ENCODE assay signal across 9 mouse cellular contexts in the genomic region with DNA sequence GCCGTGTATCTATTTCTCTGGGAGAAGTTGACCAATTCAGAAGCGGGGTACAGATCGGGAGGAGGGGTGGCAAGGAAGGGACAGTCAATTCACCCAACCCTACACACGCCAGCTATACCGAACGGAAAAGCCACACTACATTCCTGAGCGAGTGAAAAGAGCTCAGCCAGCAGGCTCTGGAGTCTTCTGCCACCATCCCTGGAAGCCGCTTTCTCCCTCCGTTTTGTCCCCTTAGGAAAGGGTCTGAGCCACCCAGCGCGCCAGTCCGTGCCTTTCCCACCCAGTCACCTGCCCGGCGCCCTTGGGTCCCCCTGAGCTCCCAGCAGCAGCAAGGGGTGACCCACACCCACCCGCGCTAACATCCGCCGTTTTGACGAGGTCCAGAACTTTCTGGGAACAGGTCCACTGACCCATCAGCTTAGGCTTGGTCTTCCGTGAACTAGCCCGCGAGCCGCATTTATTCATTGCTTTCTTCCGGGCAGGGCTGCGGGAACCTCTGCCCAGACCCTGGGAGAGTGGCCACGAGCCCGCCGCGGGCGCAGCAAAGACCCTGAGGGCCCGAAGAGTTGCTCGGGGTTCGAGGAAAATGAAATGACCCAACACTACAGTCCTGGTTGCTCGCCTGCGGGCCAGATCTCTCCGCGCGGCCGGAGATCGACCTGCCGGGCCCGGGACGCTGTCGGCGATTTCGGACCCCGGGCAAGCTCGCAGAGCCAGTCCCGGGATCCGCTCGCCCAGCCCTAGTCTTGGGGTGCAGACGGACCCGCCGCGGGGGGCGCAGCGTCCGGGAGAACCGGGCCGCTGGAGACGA. TPM values are rescaled to one million over a fixed set of nuclear protein-coding genes. Genes with fewer than 3 reads are reported as not detected.
DNase-seq lines count a peak whose midpoint lies in the region; ATAC-seq lines count a peak whose summit lies in the region.
"Had no signal": no experiment of that assay in that cellular context is flagged by ENCODE, and none has a peak within 500 bp of the region (broad histone marks: within the 10 kb centered on the region; RNA-seq: fewer than 3 reads in every experiment).

No protein-coding gene starts in this region.

- intact Hi-C loops in heart, postnatal 10 days (cut with DNase I): no loop called here

- peaks cover 97% of the 10 kb centered on the region for H3K27me3 ChIP-seq in heart, embryonic 14.5 days (ENCODE audit: control insufficient read depth, insufficient read depth, low read length)
- H3K27me3 ChIP-seq in embryonic facial prominence, embryonic 12.5 days: peaks cover 97% of the 10 kb centered on the region
- H3K27me3 ChIP-seq in neural tube, embryonic 15.5 days (replicated peaks): 0 out of 2 replicates have a peak, but pooled peaks cover 8% of the 10 kb centered on the region

- H3K36me3 ChIP-seq in heart, embryonic 14.5 days (ENCODE audit: control insufficient read depth, insufficient read depth, low read length): no peaks in the 10 kb centered on the region
- H3K36me3 ChIP-seq in embryonic facial prominence, embryonic 12.5 days: no peaks in the 10 kb centered on the region
- no peaks in the 10 kb centered on the region for H3K36me3 ChIP-seq in neural tube, embryonic 15.5 days

- peak overlapping the region; percentile 62 for H3K4me2 ChIP-seq in heart, embryonic 14.5 days (ENCODE audit: low read length)
- peak overlapping the region; percentile 44 for H3K4me2 ChIP-seq in embryonic facial prominence, embryonic 12.5 days (replicated peaks)
- peak overlapping the region; percentile 83 for H3K4me2 ChIP-seq in neural tube, embryonic 15.5 days

- H3K27ac ChIP-seq in heart, embryonic 14.5 days (replicated peaks in 1 of 2; ENCODE audit: control insufficient read depth in 1 of 2, insufficient read depth in 1 of 2, low read depth in 2 of 2, low read length in 2 of 2): no peak overlapping the region
- no peak overlapping the region for H3K27ac ChIP-seq in embryonic facial prominence, embryonic 12.5 days
- peak overlapping the region; percentile 98 for H3K27ac ChIP-seq in neural tube, embryonic 15.5 days (replicated peaks)

- peak overlapping the region; percentile 25 to 39 for H3K4me3 ChIP-seq in heart, embryonic 14.5 days (ENCODE audit: control insufficient read depth in 1 of 2, insufficient read depth in 1 of 2, low read depth in 1 of 2, low read length in 2 of 2)
- peak overlapping the region; percentile 24 for H3K4me3 ChIP-seq in embryonic facial prominence, embryonic 12.5 days
- peak overlapping the region; percentile 51 for H3K4me3 ChIP-seq in neural tube, embryonic 15.5 days (replicated peaks)

- H3K9ac ChIP-seq in heart, embryonic 14.5 days (ENCODE audit: low read length): peak overlapping the region; percentile 34
- H3K9ac ChIP-seq in embryonic facial prominence, embryonic 12.5 days: peak overlapping the region; percentile 38
- peak overlapping the region; percentile 80 for H3K9ac ChIP-seq in neural tube, embryonic 15.5 days (replicated peaks)

- DNase-seq in heart, postnatal 10 days: no peak
- DNase-seq in Muller cell, postnatal 12 days (ENCODE audit: inconsistent ontology term): peak; percentile 70
- peak; percentile 20 for DNase-seq in kidney, postnatal 10 days
- no peak for DNase-seq in adrenal gland, postnatal 4 days (ENCODE audit: low spot score in 2 of 2)

- no peaks in the 10 kb centered on the region for H3K9me3 ChIP-seq in heart, embryonic 14.5 days (ENCODE audit: control insufficient read depth, low read length)
- no peaks in the 10 kb centered on the region for H3K9me3 ChIP-seq in embryonic facial prominence, embryonic 12.5 days
- H3K9me3 ChIP-seq in neural tube, embryonic 15.5 days (replicated peaks): no peaks in the 10 kb centered on the region

- no peak for ATAC-seq in heart, embryonic 14.5 days (ENCODE audit: insufficient number of reproducible peaks, insufficient read depth, low FRiP score, low read depth)
- ATAC-seq in embryonic facial prominence, embryonic 12.5 days (ENCODE audit: insufficient number of reproducible peaks, insufficient read depth, low FRiP score, low TSS enrichment): no peak
- ATAC-seq in neural tube, embryonic 15.5 days (ENCODE audit: low FRiP score): no peak; the same call in 1 of the 2 replicates
- ATAC-seq in megakaryocyte progenitor cell, adult 5-6 weeks (replicated peaks; ENCODE audit: poor library complexity): no peak

- H3K4me1 ChIP-seq in heart, embryonic 14.5 days (ENCODE audit: control insufficient read depth in 2 of 2, insufficient read depth in 2 of 2, low read length in 2 of 2): peaks cover 0 to 10% of the 10 kb centered on the region in 2 experiments; a peak in 3 of 4 replicates
- 0 out of 2 replicates have a peak, but pooled peaks cover 9% of the 10 kb centered on the region for H3K4me1 ChIP-seq in embryonic facial prominence, embryonic 12.5 days
- H3K4me1 ChIP-seq in neural tube, embryonic 15.5 days: peaks cover 65% of the 10 kb centered on the region

- under 1% methylated on average over 59 of the region's 61 CpGs for WGBS in heart, embryonic 14.5 days
- under 1% methylated on average over 61 of the region's 61 CpGs for WGBS in embryonic facial prominence, embryonic 12.5 days
- WGBS in neural tube, embryonic 15.5 days: under 1% methylated on average over 61 of the region's 61 CpGs

RNA-seq across cellular contexts. Expression of a gene that starts 54.1 kb away (rescaled TPM):
- not detected in 2 replicates for polyA plus RNA-seq in heart, embryonic 14.5 days (2014; fragmentation: Nextera tagmentation; extraction: Ambion mirVana)
- total RNA-seq in heart, postnatal 10 days (2021): not detected
- polyA plus RNA-seq in embryonic facial prominence, embryonic 12.5 days (2016; fragmentation: Nextera tagmentation; extraction: Ambion mirVana): 0.64 and 1.3 TPM in 2 replicates
- 0.78 and 0.83 TPM in 2 replicates for polyA plus RNA-seq in neural tube, embryonic 15.5 days (2015; fragmentation: Nextera tagmentation; extraction: Ambion mirVana)
- 1 to 10 TPM; 2.2 to 3.8 TPM for total RNA-seq in adrenal gland, postnatal 4 days (2021)
- total RNA-seq in megakaryocyte progenitor cell, adult 5-6 weeks (2015): not detected in 2 replicates
- total RNA-seq in megakaryocyte progenitor cell, adult 5-6 weeks (2017): 0.14 TPM in 1 of 2 replicates, not detected in the other
- total RNA-seq: MEL had no signal

RNA-seq across cellular contexts. Expression of a gene that starts 58.2 kb away (rescaled TPM):
- 52.1 and 52.7 TPM in 2 replicates for polyA plus RNA-seq in heart, embryonic 14.5 days (2014; fragmentation: Nextera tagmentation; extraction: Ambion mirVana)
- 100 to 1,000 TPM; 121 to 133 TPM for total RNA-seq in heart, postnatal 10 days (2021)
- 16.9 and 17.7 TPM in 2 replicates for polyA plus RNA-seq in embryonic facial prominence, embryonic 12.5 days (2016; fragmentation: Nextera tagmentation; extraction: Ambion mirVana)
- 14.3 and 20.3 TPM in 2 replicates for polyA plus RNA-seq in neural tube, embryonic 15.5 days (2015; fragmentation: Nextera tagmentation; extraction: Ambion mirVana)
- total RNA-seq in adrenal gland, postnatal 4 days (2021): 10 to 100 TPM; 90.0 to 92.1 TPM
- 82.5 and 95.7 TPM in 2 replicates for total RNA-seq in megakaryocyte progenitor cell, adult 5-6 weeks (2015)
- 49.6 and 52.8 TPM in 2 replicates for total RNA-seq in megakaryocyte progenitor cell, adult 5-6 weeks (2017)

Comparison
In these comparisons a context has a peak if more than half of its experiments do, and no peak if none do; other contexts are left out.
1. DNase-seq: peak in Muller cell, postnatal 12 days (single experiment) and kidney, postnatal 10 days (single experiment); none in heart, postnatal 10 days (0 of 2) and adrenal gland, postnatal 4 days (0 of 2).
2. Peak in every context shown above with its lines, with median percentiles within 50 percentile points of each other: H3K4me2 ChIP-seq, H3K4me3 ChIP-seq and H3K9ac ChIP-seq.